Mouse (Mus musculus) thymus, adult 2 months (tissue): ENCODE results near the gene Dennd1a.

Experiments used
- CTCF ChIP-seq: fragments of 200-500 bp; IDR thresholded peaks from 2 replicates; pipeline ENCODE4 v1.5.1; 2012; ENCODE audit warnings: mild to moderate bottlenecking, control low read depth, low read length, moderate library complexity, borderline replicate concordance; ENCODE audit not compliant: control insufficient read depth, poor library complexity, insufficient read depth; ENCODE audit errors: extremely low read depth
- POLR2A ChIP-seq: fragments of 200-500 bp; IDR thresholded peaks from 2 replicates; pipeline ENCODE4 v1.6.1; 2012; ENCODE audit warnings: mild to moderate bottlenecking, low read length, control low read depth, moderate library complexity; ENCODE audit not compliant: control insufficient read depth, poor library complexity, insufficient read depth; ENCODE audit errors: extremely low read depth

GRCm38 (mm10) chr2:38300941-38301340 is 13.8 kb upstream of the Dennd1a start:
- TF ChIP-seq POLR2A (no peak), CTCF (no peak)
